Mouse (Mus musculus) cortical plate, adult 2 months (tissue): ENCODE measurements at regions not wholly inside any gene's neighbourhood (a gene's known extent, or its start where the extent isn't known, plus 50 kb on each side); places are given as distances from the start of the nearest gene placed in this dataset.
"Not testable (repeated sequence)": the region's sequence is repeated elsewhere in the genome, so short reads cannot be mapped to it uniquely, and the experiment has no call there.

Experiments
- H3K27ac ChIP-seq: fragments of 200-500 bp; 2 replicates; pipeline ENCODE4 v1.5.1; 2012; ENCODE audit warnings: low read length, control low read depth, inconsistent platforms; ENCODE audit not compliant: insufficient read depth
- H3K4me1 ChIP-seq: fragments of 200-500 bp; 2 replicates; pipeline ENCODE4 v1.6.1; 2011; ENCODE audit warnings: low read length; ENCODE audit not compliant: control insufficient read depth, insufficient read depth
- H3K4me3 ChIP-seq: fragments of 200-500 bp; 2 replicates; pipeline ENCODE4 v1.5.1; 2011; ENCODE audit warnings: mild to moderate bottlenecking, low read length, control low read depth; ENCODE audit not compliant: insufficient read depth
- CTCF ChIP-seq: fragments of 200-500 bp; IDR thresholded peaks from 2 replicates; pipeline ENCODE4 v1.5.1; 2011; ENCODE audit warnings: mild to moderate bottlenecking, control low read depth, low read length; ENCODE audit not compliant: insufficient read depth; ENCODE audit errors: extremely low read depth
- POLR2A ChIP-seq: fragments of 200-500 bp; IDR thresholded peaks from 2 replicates; pipeline ENCODE4 v1.6.1; 2011; ENCODE audit warnings: mild to moderate bottlenecking, low read length, control low read depth; ENCODE audit not compliant: insufficient read depth; ENCODE audit errors: extremely low read depth

DNA sequence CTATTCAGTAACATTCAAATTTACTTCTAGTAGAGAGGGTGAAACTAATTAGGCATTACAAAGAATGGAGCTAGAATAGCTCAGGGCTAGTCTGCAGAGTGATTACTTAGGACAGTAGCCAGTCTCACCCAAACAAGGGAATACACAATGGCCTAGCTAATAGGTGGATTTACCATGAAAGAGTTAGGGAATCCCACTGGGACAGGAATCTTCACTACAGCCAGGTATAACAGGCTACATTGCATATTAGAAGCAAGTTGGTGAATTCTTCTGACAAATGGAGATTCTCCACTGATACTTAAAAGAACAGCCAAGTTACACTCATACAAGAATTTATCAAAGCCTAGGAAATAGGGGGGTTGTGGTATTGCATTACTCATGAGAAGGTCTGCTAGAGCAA, 670.2 kb upstream of the Chrm3 start:
- H3K4me3 ChIP-seq, H3K27ac ChIP-seq, H3K4me1 ChIP-seq: not testable (repeated sequence)

DNA sequence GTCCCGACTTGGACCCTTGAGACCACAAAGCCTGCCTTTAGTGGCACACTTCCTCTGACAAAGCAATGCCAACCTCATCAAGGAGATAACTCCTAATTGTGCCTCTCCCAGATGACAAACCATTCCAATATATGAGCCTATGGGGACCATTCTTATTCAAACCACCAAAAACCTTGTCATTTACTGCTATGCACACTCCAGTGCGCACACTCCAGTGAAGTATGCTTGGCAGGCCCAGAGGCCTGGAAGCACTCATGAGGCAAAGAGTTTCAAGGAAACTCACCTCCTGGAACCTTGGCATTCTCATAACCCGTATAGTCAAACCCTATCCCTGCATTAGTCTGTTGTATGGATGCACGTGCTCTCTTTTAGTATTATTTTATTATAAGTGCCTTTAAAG, 669.7 kb upstream of the Chrm3 start:
- no peak for TF ChIP-seq CTCF
- H3K27ac ChIP-seq: no peak overlapping the region
- no peaks in the 10 kb centered on the region; the same call in 1 of the 2 replicates for H3K4me1 ChIP-seq
- no peak overlapping the region for H3K4me3 ChIP-seq

DNA sequence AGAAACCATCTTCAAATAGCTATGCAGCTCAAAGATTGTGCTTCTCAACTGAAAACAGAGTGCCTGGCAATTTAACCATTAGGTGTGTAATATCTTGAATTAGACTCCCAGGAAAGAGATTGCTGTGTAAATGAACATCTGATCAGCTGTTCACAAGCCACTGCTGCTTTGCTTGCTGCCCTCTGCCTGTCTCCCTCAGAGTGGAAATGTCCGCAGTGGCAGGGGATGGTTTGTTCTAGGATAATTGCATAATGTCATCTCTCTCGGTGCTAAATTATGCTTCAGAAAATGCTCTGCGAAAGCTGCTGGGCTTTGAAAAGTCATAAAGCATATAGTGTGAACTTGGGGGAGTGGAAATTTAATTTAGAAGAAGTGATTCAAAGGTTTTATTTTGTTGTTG, 665.3 kb upstream of the Chrm3 start:
- no peak overlapping the region for H3K27ac ChIP-seq
- TF ChIP-seq CTCF (no peak), POLR2A (no peak)
- H3K4me3 ChIP-seq: no peak overlapping the region
- no peaks in the 10 kb centered on the region; the same call in 1 of the 2 replicates for H3K4me1 ChIP-seq

DNA sequence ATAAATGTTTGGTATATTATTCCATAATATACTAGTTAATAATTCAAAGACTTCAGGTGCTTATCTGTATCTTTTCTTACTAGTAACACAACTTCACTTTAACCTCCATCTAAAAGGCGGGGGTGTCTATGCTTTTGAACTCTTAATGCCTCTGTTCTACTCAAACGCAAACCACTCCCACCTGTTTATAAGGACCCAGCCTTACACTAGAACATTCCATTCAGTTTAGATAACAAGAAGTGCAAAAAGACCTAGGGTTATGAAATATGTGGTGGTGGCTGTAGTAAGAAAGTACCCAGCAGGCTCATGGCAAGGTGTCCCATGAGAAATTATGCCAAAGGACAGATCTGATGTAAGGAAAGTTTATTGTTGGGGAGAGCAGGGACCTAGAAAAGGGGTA, 663.8 kb upstream of the Chrm3 start:
- TF ChIP-seq CTCF (no peak), POLR2A (no peak)
- Histone ChIP-seq H3K4me3 (no peak overlapping the region), H3K27ac (no peak overlapping the region), H3K4me1 (no peaks in the 10 kb centered on the region; the same call in 1 of the 2 replicates)

DNA sequence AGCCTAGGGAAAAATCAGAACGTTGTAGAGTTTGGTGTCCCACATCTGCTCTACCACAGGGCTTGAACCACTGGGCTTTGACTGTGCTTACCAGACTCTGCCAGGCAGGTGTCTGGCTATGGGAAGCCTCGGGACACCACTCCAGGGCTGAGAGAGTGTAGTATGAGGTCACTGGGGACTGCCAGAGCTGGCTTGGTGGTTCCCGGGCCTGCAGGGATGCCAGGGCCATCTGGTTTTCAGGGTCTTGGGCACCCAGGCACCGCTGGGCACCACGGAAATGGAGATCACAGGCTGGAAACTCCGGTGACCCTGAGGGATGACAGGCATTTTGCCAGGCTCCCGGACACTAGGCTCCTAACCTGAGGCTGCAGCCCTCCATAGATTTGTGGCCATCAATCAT, 656.9 kb upstream of the Chrm3 start:
- Histone ChIP-seq H3K4me3 (no peak overlapping the region), H3K27ac (no peak overlapping the region), H3K4me1 (no peaks in the 10 kb centered on the region)
- no peak for TF ChIP-seq POLR2A
- TF ChIP-seq CTCF: no peak

DNA sequence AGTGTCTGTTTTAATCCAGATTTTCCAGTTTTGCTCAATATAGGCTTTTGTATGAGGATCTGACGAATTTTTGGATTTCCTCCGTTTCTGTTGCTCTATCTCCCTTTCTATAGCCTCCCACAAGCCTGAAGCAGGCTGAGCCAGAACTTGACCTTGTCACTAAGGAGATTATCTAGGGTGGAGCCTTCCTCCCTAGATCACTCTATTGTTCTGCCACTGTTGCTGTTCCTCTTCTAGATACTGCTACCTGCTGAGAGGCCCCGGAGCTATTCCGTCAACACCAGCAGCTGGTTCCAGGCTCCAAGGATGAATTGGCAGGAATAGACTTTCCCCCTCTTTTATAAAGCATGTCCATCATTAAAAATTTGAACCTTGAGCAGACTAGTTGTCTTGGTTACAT, 644.7 kb upstream of the Chrm3 start:
- H3K27ac ChIP-seq: no peak overlapping the region
- no peaks in the 10 kb centered on the region for H3K4me1 ChIP-seq
- TF ChIP-seq POLR2A: no peak
- no peak for TF ChIP-seq CTCF
- no peak overlapping the region for H3K4me3 ChIP-seq

DNA sequence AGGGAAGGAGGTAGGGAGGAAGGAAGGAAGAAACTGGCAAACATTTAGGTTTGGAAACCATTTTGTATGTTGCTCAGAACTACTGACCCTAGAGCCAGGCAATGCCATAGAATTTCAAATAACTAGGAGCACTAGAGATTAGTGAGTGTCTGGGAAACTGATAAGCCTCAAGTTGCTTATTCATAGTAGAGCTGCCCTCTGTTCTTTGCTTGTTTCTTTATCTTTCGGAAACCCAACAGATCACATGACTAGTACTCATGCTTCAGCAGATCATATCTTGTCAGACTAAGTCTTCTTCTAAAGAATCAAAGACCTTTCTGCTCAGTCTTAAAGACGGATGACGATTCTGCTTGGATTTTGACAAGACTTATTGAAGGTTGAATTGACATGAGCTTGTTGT, 630.5 kb upstream of the Chrm3 start:
- no peaks in the 10 kb centered on the region for H3K4me1 ChIP-seq
- H3K4me3 ChIP-seq: no peak overlapping the region
- TF ChIP-seq POLR2A: no peak
- no peak for TF ChIP-seq CTCF
- no peak overlapping the region for H3K27ac ChIP-seq

DNA sequence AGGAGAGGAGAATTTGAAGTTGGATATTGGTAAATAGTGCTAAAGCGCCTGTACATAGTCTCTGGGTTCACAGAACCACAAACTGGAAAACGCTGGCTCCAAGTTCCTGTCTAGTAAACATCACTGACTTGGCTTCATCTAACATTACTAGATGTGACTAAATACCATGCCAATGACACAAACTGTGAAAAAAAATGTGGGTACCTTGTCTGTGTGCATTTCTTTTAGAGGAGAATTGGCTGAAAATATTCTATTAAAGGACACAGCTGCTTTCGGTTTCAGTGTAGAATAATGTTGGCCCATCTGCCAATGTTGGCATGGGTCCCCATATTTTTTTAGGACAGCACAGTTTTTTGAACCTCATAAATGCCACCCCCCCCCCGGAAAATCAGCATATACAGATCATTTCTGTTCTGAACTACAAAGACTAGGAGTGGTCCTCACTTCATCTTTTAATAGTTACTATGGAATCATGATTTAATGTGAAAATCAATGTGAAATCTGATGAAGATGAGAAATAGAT, 629.9 kb upstream of the Chrm3 start:
- Histone ChIP-seq H3K27ac (no peak overlapping the region), H3K4me1 (no peaks in the 10 kb centered on the region), H3K4me3 (no peak overlapping the region)
- TF ChIP-seq POLR2A: no peak
- no peak for TF ChIP-seq CTCF

DNA sequence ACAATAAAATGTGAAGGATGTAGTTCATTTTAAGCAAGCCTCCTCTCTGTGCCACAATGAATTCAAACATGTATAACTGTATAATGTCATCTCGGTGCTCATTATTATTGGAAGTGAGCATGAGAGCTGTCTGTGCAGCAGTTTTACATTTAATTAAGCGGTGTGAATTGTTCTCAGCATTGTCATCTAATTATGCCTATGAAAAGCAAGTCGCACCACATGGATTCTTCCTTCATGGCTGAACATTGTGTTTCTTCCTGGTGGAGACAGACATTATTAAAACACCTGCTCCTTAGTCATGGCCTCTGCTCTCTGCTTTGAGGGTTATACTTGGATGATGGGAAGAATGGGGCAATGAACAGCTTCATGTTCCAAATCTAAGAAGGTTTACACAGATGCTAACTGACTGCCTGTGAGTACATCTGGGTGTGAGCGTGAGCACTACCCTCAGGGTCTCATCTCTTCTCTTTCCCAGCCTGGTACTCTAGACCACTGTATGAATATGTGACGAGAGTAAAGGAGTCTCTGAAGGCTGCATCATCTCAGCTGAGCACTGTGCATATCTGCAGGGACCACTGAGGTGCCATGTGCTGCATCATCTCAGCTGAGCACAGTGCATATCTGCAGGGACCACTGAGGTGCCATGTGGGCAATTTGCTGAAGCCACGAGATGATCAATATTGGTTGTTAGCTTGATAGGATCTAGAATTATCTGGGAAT, 628.6 kb upstream of the Chrm3 start:
- Histone ChIP-seq H3K4me3 (no peak overlapping the region), H3K27ac (no peak overlapping the region), H3K4me1 (no peaks in the 10 kb centered on the region)
- TF ChIP-seq CTCF (no peak), POLR2A (no peak)

DNA sequence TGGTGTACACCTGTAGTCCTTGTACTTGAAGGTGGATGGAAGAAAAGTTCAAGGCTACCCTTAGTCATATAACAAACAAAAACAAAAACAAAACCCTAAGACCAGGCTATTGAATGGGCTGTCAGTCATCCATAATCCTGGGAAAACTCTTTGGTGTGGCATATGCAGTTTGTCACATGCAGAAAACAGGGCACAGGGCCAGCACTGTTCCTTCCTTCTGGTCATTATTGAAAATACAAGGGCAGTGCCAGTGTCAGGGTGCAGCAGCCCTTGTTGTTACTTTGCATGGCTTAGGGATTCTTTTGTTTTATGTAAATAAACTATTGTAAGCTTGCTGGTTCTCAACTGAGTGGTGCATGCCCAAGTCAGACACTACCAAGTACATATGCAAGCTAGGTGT, 623.1 kb upstream of the Chrm3 start:
- Histone ChIP-seq H3K4me3 (no peak overlapping the region), H3K27ac (no peak overlapping the region), H3K4me1 (no peaks in the 10 kb centered on the region)
- no peak for TF ChIP-seq POLR2A
- no peak for TF ChIP-seq CTCF

DNA sequence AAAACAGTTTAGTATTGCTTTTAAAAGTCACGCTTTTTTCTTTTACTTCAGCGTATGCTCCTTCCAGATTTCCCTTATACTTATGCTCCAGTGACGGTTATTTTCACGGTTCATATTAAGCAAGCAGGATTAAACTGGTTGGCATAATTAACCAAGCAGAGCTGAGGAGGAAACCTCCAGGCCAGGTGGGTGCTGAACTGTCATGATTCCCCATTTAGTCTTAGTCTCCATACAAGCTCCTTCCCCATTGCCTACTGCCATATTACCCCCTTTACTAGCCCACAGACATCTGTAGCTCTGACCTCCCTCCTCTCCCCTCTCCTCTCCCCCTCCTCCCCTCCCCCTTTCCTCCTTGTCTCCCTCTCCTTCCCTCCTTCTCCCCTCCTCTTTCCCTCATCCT, 621.9 kb upstream of the Chrm3 start:
- TF ChIP-seq POLR2A: no peak
- no peak for TF ChIP-seq CTCF
- H3K4me3 ChIP-seq: no peak overlapping the region
- no peak overlapping the region for H3K27ac ChIP-seq
- no peaks in the 10 kb centered on the region for H3K4me1 ChIP-seq
